Mouse (Mus musculus): ENCODE results near the gene Rnf40.

Rnf40 gene

GRCm38 (mm10) chr7:127649206-127649605 lies 60.6 kb downstream of the Rnf40 start:
- no peak for DNase-seq (ENCODE audit: low spot score in 2 of 2)

- no peak for DNase-seq (ENCODE audit: low spot score in 2 of 2)
Observed at GRCm38 (mm10) chr7:127651624-127652023, 63.1 kb downstream of the Rnf40 start.

- no peak for DNase-seq (ENCODE audit: low spot score in 2 of 2)
Observed at GRCm38 (mm10) chr7:127652050-127652449, 63.5 kb downstream of the Rnf40 start.

- DNase-seq (ENCODE audit: low spot score in 2 of 2), result no peak
Observed at GRCm38 (mm10) chr7:127654318-127654717, 65.8 kb downstream of the Rnf40 start.
